Mouse (Mus musculus) heart, postnatal 10 days (tissue): ENCODE results near the gene Clcn7. TPM values are rescaled to one million over a fixed set of nuclear protein-coding genes. Genes with fewer than 3 reads are reported as not detected.

ENCODE experiments used
- DNase-seq, 2 experiments: peaks; one replicate each; pipeline ENCODE4 v3.0.0; 2021
- intact Hi-C: fragments of 180-260 bp; cut with DNase I; formaldehyde crosslinking; loops from one replicate; pipeline ENCODE4 v1.15.1; 2025
- total RNA-seq, 2 experiments: library from RNA; stranded (reverse); gene quantifications; 2 replicates each; pipeline ENCODE4 v1.2.3; 2021

The Clcn7 gene
- 10 to 100 TPM; 27.7 to 28.8 TPM for total RNA-seq

DNA sequence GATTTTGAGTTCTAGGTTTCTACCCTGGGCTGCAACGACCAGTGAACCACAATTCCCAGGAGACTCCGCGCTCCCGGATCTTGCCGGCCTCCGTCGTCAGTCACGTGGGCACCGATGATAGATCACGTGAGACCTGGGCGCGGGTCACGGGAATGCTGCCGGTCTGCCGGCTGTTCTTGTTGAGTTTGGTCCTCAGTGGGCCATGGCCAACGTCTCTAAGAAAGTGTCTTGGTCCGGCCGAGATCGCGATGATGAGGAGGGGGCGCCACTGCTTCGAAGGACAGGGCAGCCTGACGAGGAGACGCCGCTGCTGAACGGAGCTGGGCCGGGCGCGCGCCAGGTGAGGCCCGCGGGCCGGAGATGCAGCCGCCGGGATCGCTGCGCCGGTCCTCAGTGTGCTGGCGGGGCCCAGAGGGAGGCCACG lies at the start of gene Clcn7:
Gene Clcn7, plus strand, starts transcription at position 117 of the 424 bp plus-strand sequence.
- peak; percentile 95 to 98 for DNase-seq
- intact Hi-C loops: loop anchor here (2.0 to 5.0 kb wide), 2 partner anchors 16 to 139 kb away; partner anchors contain the start of gene Ube2i

GRCm38 (mm10) chr17:25083444-25083931 lies 49.7 kb upstream of the Clcn7 start, which contains the start of gene Tmem204:
Tmem204 (minus strand) TSS chr17:25083591.
- intact Hi-C loops: loop anchor here (1.0 kb wide), 1 partner anchor 69 kb away; no protein-coding TSS in a partner anchor

DNA sequence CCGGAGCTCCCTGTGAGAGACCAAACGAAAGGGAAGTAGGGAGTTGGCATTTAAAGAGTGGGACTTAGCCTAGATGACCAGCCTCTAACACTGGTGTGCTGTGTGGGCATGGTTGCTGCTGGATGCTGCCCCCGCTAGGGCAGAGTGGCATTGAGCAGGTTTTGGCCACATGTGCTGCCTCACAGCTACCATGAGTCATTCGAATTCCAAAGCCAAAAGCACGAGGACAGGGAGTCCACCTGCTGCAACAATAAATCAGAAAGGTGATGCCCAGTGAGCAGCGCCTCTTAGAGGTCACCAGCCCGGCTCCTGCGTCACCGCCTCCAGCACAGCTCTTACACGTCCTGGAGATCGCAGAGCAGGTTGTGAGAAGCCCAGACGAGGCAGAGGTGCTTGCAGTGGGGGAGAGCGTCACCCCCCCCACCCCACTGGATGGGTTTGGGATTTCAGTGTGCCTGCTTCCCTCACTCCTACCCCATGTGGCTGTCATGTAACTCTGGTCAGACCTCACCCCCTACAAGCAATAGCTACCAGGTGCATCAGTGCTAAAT lies 48.3 kb upstream of the Clcn7 start:
- intact Hi-C loops: no loop called here
- DNase-seq: no peak

More at GRCm38 (mm10) chr17:25083444-25083931, 49.7 kb upstream of the Clcn7 start, which contains the start of gene Tmem204:
- DNase-seq: peak; percentile 86 to 87

DNA sequence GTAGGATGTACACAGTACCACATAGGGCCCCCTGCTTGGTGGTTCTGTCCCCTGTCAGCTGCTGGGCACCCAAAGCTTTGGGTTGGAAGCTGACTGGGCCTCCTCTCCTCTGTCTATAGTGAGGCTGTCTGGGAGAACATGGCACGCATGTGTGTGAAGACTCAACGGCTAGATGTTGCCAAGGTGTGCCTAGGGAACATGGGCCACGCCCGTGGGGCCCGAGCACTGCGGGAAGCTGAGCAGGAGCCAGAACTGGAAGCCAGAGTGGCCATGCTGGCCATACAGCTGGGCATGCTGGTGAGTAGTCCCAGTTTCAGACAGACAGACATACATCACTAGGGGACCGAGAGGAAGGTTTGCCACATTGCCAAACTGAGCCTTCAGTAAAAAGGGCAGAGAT lies 46.5 kb upstream of the Clcn7 start:
- intact Hi-C loops: no loop called here
- DNase-seq: no peak

DNA sequence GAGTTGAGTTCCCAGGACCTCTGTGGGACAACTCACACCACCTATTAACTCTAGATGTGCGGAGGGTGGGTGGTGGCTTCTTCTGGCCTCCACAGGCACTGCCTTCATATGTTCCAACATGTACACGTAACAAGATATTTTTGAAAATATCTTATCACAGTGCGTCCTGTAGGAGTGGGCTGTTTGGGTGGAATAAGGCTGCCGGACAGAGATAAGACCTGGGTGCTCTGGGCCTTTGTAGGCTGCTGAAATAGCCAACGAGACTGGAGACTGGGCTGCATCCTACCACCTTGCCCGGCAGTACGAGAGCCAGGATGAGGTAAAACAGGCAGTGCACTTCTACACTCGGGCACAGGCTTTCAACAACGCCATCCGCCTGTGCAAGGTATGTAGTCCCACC lies 44.0 kb upstream of the Clcn7 start:
- intact Hi-C loops: no loop called here
- DNase-seq: no peak

- DNase-seq: no peak
- intact Hi-C loops: no loop called here
These were observed 42.7 kb upstream of the Clcn7 start for GRCm38 (mm10) chr17:25090450-25090849.

DNA sequence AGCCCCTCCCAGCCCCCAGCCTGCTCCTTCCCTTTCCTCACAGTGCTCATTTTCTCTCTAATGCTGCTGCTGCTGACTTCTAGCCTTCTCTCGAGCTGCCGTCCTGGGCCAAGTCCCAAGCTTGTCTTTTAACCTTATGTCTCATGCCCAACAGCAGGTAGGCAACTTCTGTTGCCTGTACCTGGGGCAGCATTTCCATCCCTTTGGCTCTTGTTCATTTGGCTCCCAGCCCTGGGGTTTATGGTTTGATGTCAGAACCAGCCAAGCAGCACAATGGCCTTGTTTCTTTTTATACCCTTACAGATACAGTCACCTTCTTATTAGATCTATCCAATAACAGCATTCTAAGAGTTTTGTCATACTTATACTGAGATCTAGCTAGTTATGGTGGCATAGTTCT lies 37.0 kb upstream of the Clcn7 start:
- intact Hi-C loops: no loop called here
- no peak for DNase-seq

DNA sequence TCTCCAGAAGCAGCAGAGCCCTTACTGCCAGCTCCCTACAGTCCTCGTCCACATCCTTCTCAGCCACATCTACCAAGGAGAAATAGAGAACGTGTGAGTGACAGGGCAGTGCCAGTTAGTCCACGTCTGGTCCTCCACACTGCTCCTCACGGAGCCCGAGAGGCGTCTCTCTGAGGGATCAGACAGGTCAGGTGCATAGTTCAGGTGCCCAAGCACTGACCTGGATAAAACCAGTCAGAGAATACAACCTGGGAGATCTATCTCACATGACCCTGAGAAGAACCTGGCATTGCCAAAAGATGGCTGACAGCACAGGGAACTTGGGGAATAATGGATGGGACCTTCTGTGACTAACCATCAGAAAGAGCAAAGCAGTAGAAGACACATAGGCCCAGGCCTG lies 33.1 kb upstream of the Clcn7 start:
- intact Hi-C loops: no loop called here

GRCm38 (mm10) chr17:25101338-25101737 lies 31.9 kb upstream of the Clcn7 start:
- intact Hi-C loops: no loop called here
- DNase-seq: no peak

More for the DNA sequence above, 33.1 kb upstream of the Clcn7 start:
- DNase-seq: no peak

DNA sequence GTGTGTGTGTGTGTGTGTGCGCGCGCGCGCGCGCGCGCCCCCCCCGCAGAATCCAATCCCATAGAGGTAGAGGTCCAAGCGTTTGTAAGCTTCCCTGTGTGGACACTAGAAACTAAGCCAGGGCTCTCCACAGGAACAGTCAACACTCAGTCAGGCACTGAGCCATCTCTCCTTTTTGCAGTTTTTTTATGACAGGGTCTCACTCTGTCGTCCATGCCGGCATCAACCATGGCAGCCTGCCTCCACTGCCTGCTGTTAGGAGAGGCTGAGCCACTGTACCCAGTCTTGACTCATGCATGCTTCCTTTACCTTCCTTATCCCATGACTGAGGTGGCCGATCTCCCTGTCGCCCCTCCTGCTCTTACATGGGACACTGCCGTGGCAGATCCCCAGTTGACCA lies 25.4 kb upstream of the Clcn7 start:
- intact Hi-C loops: no loop called here

DNA sequence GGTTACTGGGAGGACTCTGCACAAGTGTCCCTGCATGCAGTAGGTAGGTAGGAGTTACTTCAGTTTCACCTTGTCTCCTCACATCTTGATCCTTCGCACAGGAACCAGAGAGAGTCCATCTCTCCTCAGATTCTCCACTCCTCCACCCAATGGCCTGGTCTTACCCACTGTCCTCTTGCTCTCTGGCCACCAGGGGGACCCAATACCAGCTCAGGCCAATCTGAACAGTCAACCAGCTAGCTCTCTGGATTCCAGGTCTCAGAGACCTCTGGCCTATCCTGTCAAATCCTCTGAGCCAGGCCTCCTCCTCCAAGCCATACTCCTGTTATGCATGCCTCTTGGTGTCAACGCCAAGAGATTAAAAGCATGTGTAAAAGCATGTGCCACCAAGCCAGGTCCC lies 23.6 kb upstream of the Clcn7 start:
- DNase-seq: peak; percentile 59 to 75
- intact Hi-C loops: no loop called here

More for the DNA sequence above, 25.4 kb upstream of the Clcn7 start:
- no peak for DNase-seq

DNA sequence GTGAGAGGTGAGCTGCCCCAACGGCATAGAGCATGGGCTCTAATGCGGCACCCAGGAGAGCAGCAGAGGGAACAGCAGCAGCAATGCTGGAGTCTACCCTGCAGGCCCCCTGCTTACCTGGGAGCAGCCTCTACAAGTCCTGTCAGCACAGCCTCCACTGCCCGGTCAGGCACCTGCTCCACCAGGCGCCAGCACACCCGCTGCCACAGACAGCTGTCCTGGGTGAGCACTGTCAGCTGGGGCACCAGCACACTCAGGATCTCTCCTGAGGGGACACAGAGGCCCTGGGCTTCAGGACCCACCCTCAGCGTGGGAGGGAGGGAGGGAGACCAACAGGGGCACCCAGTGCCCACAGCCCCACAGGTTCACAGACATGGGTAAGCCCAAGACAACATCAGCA lies 22.6 kb upstream of the Clcn7 start:
- DNase-seq: no peak
- intact Hi-C loops: loop anchor here (5.0 kb wide), 1 partner anchor 72 kb away; the partner anchor contains the start of gene BC003965

DNA sequence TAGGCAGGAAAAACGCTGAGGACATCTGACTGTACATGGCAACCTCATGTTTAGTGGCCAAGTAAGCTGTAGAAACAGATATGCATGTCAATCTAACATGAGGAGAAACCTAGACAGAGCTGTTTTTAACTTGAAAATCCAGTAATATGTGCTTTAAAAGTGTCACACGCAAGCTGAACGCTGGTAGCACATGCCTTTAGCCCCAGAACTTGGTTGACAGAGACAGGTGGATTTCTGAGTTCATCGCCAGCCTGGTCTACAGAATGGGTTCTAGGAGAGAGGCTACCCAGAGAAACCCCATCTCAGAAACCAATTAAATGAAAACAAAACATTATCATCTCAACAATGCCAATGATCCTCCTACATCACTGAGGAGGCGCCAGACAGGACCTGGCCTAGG lies 22.0 kb upstream of the Clcn7 start:
- intact Hi-C loops: loop anchor here (5.0 kb wide), 1 partner anchor 71 kb away; the partner anchor contains the start of gene BC003965
- no peak for DNase-seq

DNA sequence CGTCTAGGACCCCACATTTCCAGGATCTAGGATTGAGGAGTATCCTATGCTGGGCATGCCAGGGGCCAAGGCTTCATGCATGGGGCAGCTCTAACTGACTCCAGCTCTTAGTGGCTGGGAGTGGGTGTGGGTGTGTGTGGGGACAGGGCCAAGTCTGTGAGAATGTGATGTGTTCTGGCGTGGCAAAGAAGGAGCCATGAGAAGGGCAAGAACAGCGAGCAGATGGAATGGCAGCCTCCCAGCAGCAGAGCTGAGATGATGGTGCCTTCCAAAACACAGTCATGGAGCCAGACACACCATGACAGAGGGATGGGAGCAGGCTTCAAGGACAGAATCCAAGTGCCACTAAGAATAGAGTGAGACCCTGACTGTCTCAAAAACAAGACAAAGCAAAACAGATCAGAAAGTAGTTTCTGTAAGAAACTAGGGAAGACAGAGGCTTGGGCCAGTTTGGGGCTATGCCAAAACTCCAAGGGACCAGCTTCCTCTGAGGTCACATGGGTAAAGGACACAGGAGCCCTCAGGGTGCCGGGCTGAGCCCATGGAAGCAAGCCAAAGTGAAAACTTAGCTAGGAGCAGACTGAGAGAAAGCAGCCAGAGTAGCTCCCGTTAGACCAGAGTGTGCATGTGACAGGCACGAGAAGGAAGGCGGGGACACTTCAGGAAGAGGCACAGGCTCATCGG lies 21.3 kb upstream of the Clcn7 start:
- DNase-seq: peak; percentile 55 to 62
- intact Hi-C loops: loop anchor here (5.0 kb wide), 1 partner anchor 70 kb away; the partner anchor contains the start of gene BC003965

- no peak for DNase-seq
- intact Hi-C loops: loop anchor here (5.0 kb wide), 1 partner anchor 70 kb away; the partner anchor contains the start of gene BC003965
These were observed 20.8 kb upstream of the Clcn7 start for GRCm38 (mm10) chr17:25112423-25112810.

GRCm38 (mm10) chr17:25114908-25115645 lies 18.1 kb upstream of the Clcn7 start:
- DNase-seq: peak in 1 of 2 experiments; percentile 12
- intact Hi-C loops: loop anchor here (5.0 kb wide), 2 partner anchors 67 to 157 kb away; partner anchors contain the start of genes BC003965 and Ube2i

- peak; percentile 95 to 97 for DNase-seq
- intact Hi-C loops: loop anchor here (2.0 to 5.0 kb wide), 2 partner anchors 17 to 156 kb away; partner anchors contain the start of genes Clcn7 and Ube2i
These were observed 17.3 kb upstream of the Clcn7 start, which contains the start of gene Telo2 for GRCm38 (mm10) chr17:25115664-25116432. Telo2 (minus strand) TSS chr17:25115967.

- intact Hi-C loops: loop anchor here (2.0 to 5.0 kb wide), 2 partner anchors 16 to 155 kb away; partner anchors contain the start of genes Clcn7 and Ube2i
- DNase-seq: peak in 1 of 2 experiments; percentile 39
These were observed 15.9 kb upstream of the Clcn7 start for GRCm38 (mm10) chr17:25117263-25117662.

GRCm38 (mm10) chr17:25120406-25120805 lies 12.8 kb upstream of the Clcn7 start, which contains the start of gene Ptx4:
Ptx4 (plus strand) TSS chr17:25120760.
- intact Hi-C loops: no loop called here
- peak in 1 of 2 experiments; percentile 23 for DNase-seq

DNA sequence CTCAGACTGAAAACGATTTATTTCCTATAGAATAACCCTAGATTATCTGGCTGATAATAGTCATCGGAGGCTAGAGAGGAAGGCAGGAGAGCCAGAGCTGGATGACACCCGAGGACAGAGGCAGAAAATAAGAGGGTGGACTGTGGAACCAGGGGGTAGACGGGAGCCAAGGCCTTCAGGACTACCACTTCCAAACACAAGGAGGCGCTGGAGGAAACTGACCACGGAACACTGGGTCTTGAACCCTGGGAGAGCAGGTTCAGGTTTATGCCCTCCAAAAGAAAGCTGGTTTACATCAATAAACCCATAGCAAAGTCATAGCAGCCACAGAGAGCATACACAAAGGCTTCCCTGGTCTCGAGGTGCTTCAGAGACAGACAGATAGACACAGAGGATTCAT lies 9.2 kb upstream of the Clcn7 start:
- DNase-seq: peak in 1 of 2 experiments; percentile 31
- intact Hi-C loops: no loop called here
